Mouse (Mus musculus): ENCODE measurements around the gene Nrip3. TPM values are rescaled to one million over a fixed set of nuclear protein-coding genes. Genes with fewer than 3 reads are reported as not detected.

The Nrip3 gene
- polyA plus RNA-seq, 1 experiment: not detected

DNA sequence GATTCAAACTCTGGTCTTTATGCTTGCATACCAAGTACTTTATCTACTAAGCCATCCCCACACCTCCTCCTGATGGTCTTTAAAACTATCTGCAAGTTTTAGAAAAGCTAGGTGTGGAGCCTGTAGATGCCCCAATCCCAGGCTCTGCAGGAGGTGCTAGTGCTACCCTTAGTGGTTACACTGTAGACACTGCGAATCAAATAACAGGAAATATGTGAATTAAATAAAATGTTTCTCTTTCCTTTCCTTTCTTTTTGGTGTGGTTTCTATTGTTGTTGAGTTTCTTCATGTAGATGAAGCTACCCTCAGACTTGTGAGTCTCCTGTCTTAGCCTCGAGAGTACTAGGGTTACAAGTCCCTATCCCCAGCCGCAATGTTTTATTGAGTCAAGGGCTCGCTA is 40.1 kb downstream of the Nrip3 start:
- Histone ChIP-seq H3K27me3 (replicated peaks) (no peaks in the 10 kb centered on the region), H3K4me1 (0 out of 2 replicates have a peak, but pooled peaks cover 6% of the 10 kb centered on the region), H3K4me3 (replicated peaks) (no peak overlapping the region), H3K9me3 (no peaks in the 10 kb centered on the region), H3K36me3 (replicated peaks; ENCODE audit: low read length) (peaks cover 99% of the 10 kb centered on the region)
- TF ChIP-seq FLI1 (IDR thresholded peaks at IDR 0.05; ENCODE audit: low read length) (no peak), GATA1 (IDR thresholded peaks at IDR 0.05; ENCODE audit: borderline replicate concordance, low read length) (no peak)

DNA sequence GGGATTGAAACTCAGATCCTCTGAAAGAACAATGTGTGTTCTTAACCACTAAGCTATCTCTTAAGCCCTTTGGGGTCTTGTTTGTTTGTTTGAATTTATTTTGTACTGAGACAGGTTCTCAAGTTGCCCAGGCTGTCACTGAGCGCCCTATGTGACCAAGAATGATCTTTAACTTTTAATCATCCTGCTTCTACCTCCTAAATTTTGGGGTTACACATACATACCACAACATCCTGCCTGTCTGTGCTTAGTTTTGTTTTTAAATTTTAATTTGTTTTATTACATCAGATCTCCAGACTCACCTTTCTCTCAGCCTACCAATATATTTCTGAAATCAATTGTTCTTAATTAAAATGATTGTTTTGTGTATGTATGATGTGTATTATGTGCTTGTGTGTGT is 40.8 kb downstream of the Nrip3 start:
- TF ChIP-seq FLI1 (IDR thresholded peaks at IDR 0.05; ENCODE audit: low read length) (no peak), GATA1 (IDR thresholded peaks at IDR 0.05; ENCODE audit: borderline replicate concordance, low read length) (no peak)
- no peaks in the 10 kb centered on the region for H3K27me3 ChIP-seq (replicated peaks)
- H3K36me3 ChIP-seq (replicated peaks; ENCODE audit: low read length): peaks cover 99% of the 10 kb centered on the region
- no peak overlapping the region for H3K4me3 ChIP-seq (replicated peaks)
- H3K9me3 ChIP-seq: no peaks in the 10 kb centered on the region
- H3K4me1 ChIP-seq: 0 out of 2 replicates have a peak, but pooled peaks cover 6% of the 10 kb centered on the region

- 0 out of 2 replicates have a peak, but pooled peaks cover 3% of the 10 kb centered on the region for H3K4me1 ChIP-seq
- no peak overlapping the region for H3K4me3 ChIP-seq (replicated peaks)
- H3K36me3 ChIP-seq (replicated peaks; ENCODE audit: low read length): peaks cover 100% of the 10 kb centered on the region
- H3K27me3 ChIP-seq (replicated peaks): no peaks in the 10 kb centered on the region
- TF ChIP-seq FLI1 (IDR thresholded peaks at IDR 0.05; ENCODE audit: low read length): no peak
- TF ChIP-seq GATA1 (IDR thresholded peaks at IDR 0.05; ENCODE audit: borderline replicate concordance, low read length): no peak
- H3K9me3 ChIP-seq: no peaks in the 10 kb centered on the region
Measured at GRCm38 (mm10) chr7:109739822-109740370, 41.9 kb downstream of the Nrip3 start.

DNA sequence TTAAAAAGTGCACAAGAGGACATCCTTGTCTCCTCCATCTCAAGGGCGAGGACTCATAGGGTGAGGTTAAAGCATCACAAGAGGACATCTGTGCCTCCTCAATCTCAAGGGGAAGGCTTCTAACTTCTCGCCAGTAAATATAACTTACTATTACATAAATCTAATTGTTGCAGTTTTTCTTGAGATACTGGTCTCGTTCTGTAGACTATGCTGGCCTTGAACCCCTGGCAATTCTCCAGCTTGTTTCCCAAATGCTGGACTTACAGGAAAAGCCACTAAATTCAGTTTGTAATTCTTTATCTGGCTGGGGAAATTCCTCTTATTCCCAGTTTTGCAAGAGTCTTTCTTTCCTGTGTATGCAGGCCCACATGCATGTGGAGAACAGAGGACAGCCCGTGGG is 47.0 kb downstream of the Nrip3 start:
- Histone ChIP-seq H3K9me3 (no peaks in the 10 kb centered on the region), H3K27me3 (replicated peaks) (peaks cover 5% of the 10 kb centered on the region), H3K4me3 (replicated peaks) (no peak overlapping the region), H3K4me1 (no peaks in the 10 kb centered on the region), H3K36me3 (replicated peaks; ENCODE audit: low read length) (peaks cover 55% of the 10 kb centered on the region)
- TF ChIP-seq FLI1 (IDR thresholded peaks at IDR 0.05; ENCODE audit: low read length) (no peak), GATA1 (IDR thresholded peaks at IDR 0.05; ENCODE audit: borderline replicate concordance, low read length) (no peak)

DNA sequence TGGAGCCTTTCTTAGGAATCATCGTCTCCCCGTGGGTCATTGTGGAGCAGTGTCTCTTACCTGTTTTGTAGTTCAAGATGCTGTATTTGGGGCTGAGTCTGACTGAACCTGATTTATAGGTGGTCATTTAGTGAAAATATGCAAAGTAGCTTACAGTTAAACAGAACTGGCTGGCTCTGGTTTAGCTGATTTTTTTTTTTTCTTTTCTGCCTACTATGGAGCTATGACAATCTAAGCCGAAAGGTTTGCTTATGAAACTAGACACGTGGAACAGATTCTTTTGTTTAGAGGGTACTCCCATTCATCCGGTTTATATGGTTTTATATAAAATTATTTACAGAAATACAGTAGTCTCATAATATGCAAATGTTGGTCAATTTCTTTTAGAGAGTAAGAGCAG is 50.2 kb downstream of the Nrip3 start, which contains the start of gene Ascl3:
Gene Ascl3, minus strand, starts transcription at position 101 of the 400 bp plus-strand sequence.
- no peaks in the 10 kb centered on the region for H3K9me3 ChIP-seq
- no peak for TF ChIP-seq FLI1 (IDR thresholded peaks at IDR 0.05; ENCODE audit: low read length)
- TF ChIP-seq GATA1 (IDR thresholded peaks at IDR 0.05; ENCODE audit: borderline replicate concordance, low read length): no peak
- peaks cover 19% of the 10 kb centered on the region for H3K27me3 ChIP-seq (replicated peaks)
- H3K4me3 ChIP-seq (replicated peaks): no peak within 1 kb of the TSS
- H3K36me3 ChIP-seq (replicated peaks; ENCODE audit: low read length): peaks cover 23% of the 10 kb centered on the region
- no peaks in the 10 kb centered on the region for H3K4me1 ChIP-seq

DNA sequence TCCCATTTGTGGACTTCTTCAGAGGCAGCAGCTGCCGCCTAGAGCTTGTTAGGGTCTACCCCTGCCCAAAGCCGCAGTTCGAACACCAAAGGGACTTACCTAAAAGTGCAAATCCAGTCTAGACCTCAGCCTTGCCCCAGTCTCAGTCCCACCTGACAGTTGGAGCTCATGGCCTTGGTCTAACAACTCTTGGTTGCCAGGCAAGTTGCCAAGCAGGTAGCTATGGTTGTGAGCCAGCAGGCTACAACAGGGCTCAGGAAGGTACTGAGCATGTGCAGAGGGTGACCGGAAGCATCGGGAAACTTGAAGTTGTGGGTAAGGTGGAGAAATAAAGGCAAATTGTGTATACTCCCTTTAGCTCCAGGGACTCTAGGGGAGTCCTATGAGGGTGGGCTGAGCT is 58.1 kb downstream of the Nrip3 start, which contains the start of gene BC051019:
Gene BC051019, minus strand, starts transcription at position 154 of the 400 bp plus-strand sequence.
- no peaks in the 10 kb centered on the region for H3K36me3 ChIP-seq (replicated peaks; ENCODE audit: low read length)
- H3K9me3 ChIP-seq: peaks cover 26% of the 10 kb centered on the region
- H3K27me3 ChIP-seq (replicated peaks): peaks cover 16% of the 10 kb centered on the region
- no peak within 1 kb of the TSS for H3K4me3 ChIP-seq (replicated peaks)
- peaks cover 6% of the 10 kb centered on the region for H3K4me1 ChIP-seq
- TF ChIP-seq GATA1 (IDR thresholded peaks at IDR 0.05; ENCODE audit: borderline replicate concordance, low read length): no peak
- TF ChIP-seq FLI1 (IDR thresholded peaks at IDR 0.05; ENCODE audit: low read length): no peak

GRCm38 (mm10) chr7:109723114-109723513 is 58.7 kb downstream of the Nrip3 start:
- H3K4me1 ChIP-seq: peaks cover 6% of the 10 kb centered on the region
- no peak overlapping the region for H3K4me3 ChIP-seq (replicated peaks)
- no peak for TF ChIP-seq FLI1 (IDR thresholded peaks at IDR 0.05; ENCODE audit: low read length)
- peaks cover 16% of the 10 kb centered on the region for H3K27me3 ChIP-seq (replicated peaks)
- no peaks in the 10 kb centered on the region for H3K36me3 ChIP-seq (replicated peaks; ENCODE audit: low read length)
- peaks cover 26% of the 10 kb centered on the region for H3K9me3 ChIP-seq

DNA sequence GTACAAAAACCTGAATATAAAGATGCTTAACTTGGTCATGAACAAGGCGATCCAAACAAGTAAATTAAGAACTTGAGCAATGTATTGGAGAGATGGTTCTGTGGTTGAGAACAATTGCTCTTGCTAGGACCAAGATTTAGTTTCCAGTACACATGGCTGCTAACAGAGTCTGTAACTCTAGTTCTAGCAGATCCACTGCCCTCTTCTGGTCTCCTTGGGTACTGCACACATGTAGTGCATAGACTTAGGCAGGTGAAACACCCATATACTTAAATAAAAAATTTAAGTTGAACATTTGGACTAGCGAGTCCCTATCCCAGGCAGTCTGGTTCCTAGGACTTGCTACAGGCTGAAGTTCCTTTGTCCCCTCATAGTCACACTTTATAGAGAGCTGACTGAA is 59.2 kb downstream of the Nrip3 start:
- no peaks in the 10 kb centered on the region for H3K36me3 ChIP-seq (replicated peaks; ENCODE audit: low read length)
- H3K4me1 ChIP-seq: peaks cover 6% of the 10 kb centered on the region
- peaks cover 15% of the 10 kb centered on the region for H3K27me3 ChIP-seq (replicated peaks)
- H3K4me3 ChIP-seq (replicated peaks): no peak overlapping the region
- TF ChIP-seq GATA1 (IDR thresholded peaks at IDR 0.05; ENCODE audit: borderline replicate concordance, low read length) (no peak), FLI1 (IDR thresholded peaks at IDR 0.05; ENCODE audit: low read length) (no peak)
- peaks cover 26% of the 10 kb centered on the region for H3K9me3 ChIP-seq

DNA sequence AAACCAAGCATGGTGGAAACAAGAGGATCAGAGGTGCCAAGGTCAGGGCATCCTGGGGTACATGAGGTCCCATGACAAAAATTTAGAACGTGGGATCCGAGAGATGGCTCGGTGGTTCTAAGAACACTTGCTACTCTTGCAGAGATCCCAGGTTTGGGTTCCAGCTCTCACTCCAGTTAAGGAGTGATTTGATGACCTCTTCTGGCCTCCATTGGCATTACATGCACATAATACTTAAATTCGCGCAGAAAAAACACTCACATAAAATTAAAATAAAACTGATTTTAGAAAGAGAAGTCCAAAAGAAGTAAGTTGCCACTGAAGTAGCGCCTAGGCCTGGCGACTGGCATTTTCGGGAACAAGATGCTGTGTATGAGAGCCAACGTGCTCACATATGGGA is 62.5 kb downstream of the Nrip3 start:
- TF ChIP-seq GATA1 (IDR thresholded peaks at IDR 0.05; ENCODE audit: borderline replicate concordance, low read length) (no peak), FLI1 (IDR thresholded peaks at IDR 0.05; ENCODE audit: low read length) (no peak)
- Histone ChIP-seq H3K4me3 (replicated peaks) (no peak overlapping the region), H3K9me3 (peaks cover 26% of the 10 kb centered on the region), H3K36me3 (replicated peaks; ENCODE audit: low read length) (no peaks in the 10 kb centered on the region), H3K4me1 (no peaks in the 10 kb centered on the region), H3K27me3 (replicated peaks) (peaks cover 14% of the 10 kb centered on the region)

- Histone ChIP-seq H3K36me3 (replicated peaks; ENCODE audit: low read length) (peaks cover 52% of the 10 kb centered on the region), H3K4me3 (replicated peaks) (no peak overlapping the region), H3K27me3 (replicated peaks) (peaks cover 8% of the 10 kb centered on the region), H3K4me1 (peaks cover 12% of the 10 kb centered on the region), H3K9me3 (no peaks in the 10 kb centered on the region)
- TF ChIP-seq FLI1 (IDR thresholded peaks at IDR 0.05; ENCODE audit: low read length) (no peak), GATA1 (IDR thresholded peaks at IDR 0.05; ENCODE audit: borderline replicate concordance, low read length) (no peak)
Measured at GRCm38 (mm10) chr7:109713434-109713982, 68.3 kb downstream of the Nrip3 start.

Measured in megakaryocyte, embryonic 14.5 days (primary cell).